Mouse (Mus musculus) cerebellum, adult 2 months (tissue): ENCODE measurements around the gene Gm2075.
"Not testable (repeated sequence)": the region's sequence is repeated elsewhere in the genome, so short reads cannot be mapped to it uniquely, and the experiment has no call there.

Experiments
- CTCF ChIP-seq: fragments of 200-500 bp; IDR thresholded peaks from 2 replicates; pipeline ENCODE4 v1.5.1; 2011; ENCODE audit warnings: low read depth, mild to moderate bottlenecking, control low read depth, low read length, moderate library complexity, borderline replicate concordance; ENCODE audit not compliant: insufficient read depth
- POLR2A ChIP-seq: fragments of 200-500 bp; IDR thresholded peaks from 2 replicates; pipeline ENCODE4 v1.6.1; 2011; ENCODE audit warnings: low read length, control low read depth, borderline replicate concordance; ENCODE audit not compliant: insufficient read depth

DNA sequence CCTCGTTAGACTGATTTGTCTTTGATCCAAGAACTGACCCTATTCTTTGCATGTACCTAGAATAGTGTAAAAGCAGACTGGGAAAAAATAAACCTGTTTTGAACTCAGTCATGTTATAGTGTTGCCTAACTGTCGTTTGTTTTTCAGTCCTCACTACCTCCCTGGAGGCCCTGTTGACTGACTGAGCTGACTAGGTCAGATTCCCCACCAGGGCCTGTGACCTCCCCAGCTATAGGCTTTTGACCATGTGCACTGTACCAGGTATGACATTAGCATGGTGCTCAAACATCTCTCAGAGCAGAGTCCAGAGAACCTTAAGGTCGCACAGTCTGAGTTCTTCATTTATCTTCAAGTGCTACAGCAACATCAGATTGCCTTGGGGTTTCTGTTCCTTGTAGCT lies 7.5 kb upstream of the Gm2075 start:
- TF ChIP-seq POLR2A, CTCF: not testable (repeated sequence)
